Mouse (Mus musculus) liver, embryonic 14.5 days (tissue): ENCODE measurements at regions not wholly inside any gene's neighbourhood (a gene's known extent, or its start where the extent isn't known, plus 50 kb on each side); places are given as distances from the start of the nearest gene placed in this dataset.

Source experiments
- CTCF ChIP-seq: IDR thresholded peaks from 2 replicates; pipeline ENCODE4 v1.5.1; 2016; ENCODE audit warnings: antibody characterized with exemption, low read depth, control low read depth
- EP300 ChIP-seq: IDR thresholded peaks from 2 replicates; pipeline ENCODE4 v1.6.1; 2016; ENCODE audit warnings: antibody characterized with exemption, low read depth

GRCm38 (mm10) chr2:50810336-50811066 lies 338.4 kb downstream of the Rnd3 start:
- TF ChIP-seq CTCF, result no peak
- no peak for TF ChIP-seq EP300
